Mouse (Mus musculus) midbrain, embryonic 15.5 days (tissue): ENCODE measurements around the gene Serpina3k. TPM values are rescaled to one million over a fixed set of nuclear protein-coding genes. Genes with fewer than 3 reads are reported as not detected.

Experiments
- polyA plus RNA-seq: library from polyadenylated mRNA; unstranded; fragments of >200 nt; fragmentation: Nextera tagmentation; extraction: Ambion mirVana; gene quantifications from 2 replicates; pipeline ENCODE4 v1.2.1, GENCODE M21; 2015

Gene Serpina3k
- polyA plus RNA-seq, 1 experiment from 2014 or later = not detected

Other genes with a start within 250 kb of the Serpina3k start
- not detected in 2 replicates for gene Serpina5, start 237.4 kb upstream of the Serpina3k start, polyA plus RNA-seq
- not detected in 2 replicates for gene Serpina3a, start 225.8 kb upstream of the Serpina3k start, polyA plus RNA-seq
- gene Serpina3b, start 210.5 kb upstream of the Serpina3k start, polyA plus RNA-seq = not detected in 2 replicates
- not detected in 2 replicates for gene Serpina3c, start 184.6 kb upstream of the Serpina3k start, polyA plus RNA-seq
- 0.13 and 0.26 TPM in 2 replicates for gene Serpina3f, start 123.9 kb upstream of the Serpina3k start, polyA plus RNA-seq
- gene Serpina3g, start 102.2 kb upstream of the Serpina3k start, polyA plus RNA-seq = 0.56 and 0.80 TPM in 2 replicates
- gene Serpina3i, start 75.4 kb upstream of the Serpina3k start, polyA plus RNA-seq = 0.08 TPM in 1 of 2 replicates, not detected in the other
- not detected in 2 replicates for gene Serpina3j, start 23.9 kb upstream of the Serpina3k start, polyA plus RNA-seq
- not detected in 2 replicates for gene Serpina3m, start within 50 bp of the Serpina3k start, polyA plus RNA-seq
- gene Serpina3n, start 68.2 kb downstream of the Serpina3k start, polyA plus RNA-seq = 0.44 and 0.47 TPM in 2 replicates
- gene Gsc, start 134.8 kb downstream of the Serpina3k start, polyA plus RNA-seq = 0.13 and 0.26 TPM in 2 replicates